Mouse (Mus musculus) heart, postnatal 0 days (tissue): ENCODE data around the gene Psmb5.

ENCODE experiments used
- CTCF ChIP-seq: IDR thresholded peaks from 2 replicates; pipeline ENCODE4 v1.5.1; 2016; ENCODE audit warnings: antibody characterized with exemption, control low read depth, low read depth
- EP300 ChIP-seq: IDR thresholded peaks from 2 replicates; pipeline ENCODE4 v1.6.1; 2016; ENCODE audit warnings: antibody characterized with exemption, low read depth

GRCm38 (mm10) chr14:54634182-54634581, 16.4 kb upstream of the Psmb5 start:
- TF ChIP-seq CTCF (peak; percentile 16; the same call in 1 of the 2 replicates), EP300 (no peak)
